ENCODE assay signal across 16 mouse cellular contexts in genomic region chr7:99661571-99662230, GRCm38 (mm10). TPM values are rescaled to one million over a fixed set of nuclear protein-coding genes. Genes with fewer than 3 reads are reported as not detected.
DNase-seq lines count a peak whose midpoint lies in the region; ATAC-seq and TF ChIP-seq lines count a peak whose summit lies in the region.
"Had no signal": no experiment of that assay in that cellular context is flagged by ENCODE, and none has a peak within 500 bp of the region (broad histone marks: within the 10 kb centered on the region; RNA-seq: fewer than 3 reads in every experiment).

No protein-coding gene starts in this region.

- ATAC-seq in forebrain, embryonic 15.5 days (replicated peaks) = 0 out of 2 replicates have a peak, but pooled peaks have one; percentile 28
- no peak for ATAC-seq in forebrain, embryonic 16.5 days
- no peak for ATAC-seq in hindbrain, embryonic 11.5 days (ENCODE audit: low FRiP score)
- no peak for ATAC-seq in hindbrain, embryonic 16.5 days
- ATAC-seq in frontal cortex, adult (ENCODE audit: low TSS enrichment) = no peak
- ATAC-seq: activated CD4-positive, CD25-positive, alpha-beta regulatory T cell, adult 4 months; CD4-positive, CD25-positive, alpha-beta regulatory T cell, adult 4 months; inflammation-experienced regulatory T-cells, adult 6 months had no signal

- TF ChIP-seq POLR2A in MEL (IDR thresholded peaks at IDR 0.05; ENCODE audit: control insufficient read depth in 1 of 2, insufficient read depth in 1 of 2, low read depth in 1 of 2, low read length in 2 of 2, poor library complexity in 1 of 2) = no peak
- TF ChIP-seq POLR2A in brain, embryonic 14.5 days (IDR thresholded peaks at IDR 0.05; ENCODE audit: borderline replicate concordance, extremely low read depth, insufficient read depth, insufficient read length, poor library complexity, severe bottlenecking) = no peak

- H3K27ac ChIP-seq in forebrain, embryonic 15.5 days (replicated peaks) = no peak overlapping the region
- H3K27ac ChIP-seq in forebrain, embryonic 16.5 days (ENCODE audit: low read length) = no peak overlapping the region
- no peak overlapping the region for H3K27ac ChIP-seq in hindbrain, embryonic 11.5 days (ENCODE audit: low read depth, low read length)
- H3K27ac ChIP-seq in hindbrain, embryonic 16.5 days (ENCODE audit: low read depth, low read length) = no peak overlapping the region
- H3K27ac ChIP-seq in MEL (ENCODE audit: control insufficient read depth, low read depth, low read length) = no peak overlapping the region
- H3K27ac ChIP-seq: left cerebral cortex, adult 2 months had no signal

- no peak for TF ChIP-seq CTCF in MEL (IDR thresholded peaks at IDR 0.05 in 2 of 3, conservative IDR thresholded peaks at IDR 0.05 in 1 of 3; ENCODE audit: control insufficient read depth in 1 of 3, insufficient read depth in 1 of 3, low read depth in 2 of 3, low read length in 3 of 3, poor library complexity in 1 of 3, severe bottlenecking in 1 of 3)
- TF ChIP-seq CTCF in brain, embryonic 14.5 days (IDR thresholded peaks at IDR 0.05; ENCODE audit: borderline replicate concordance, extremely low read depth, insufficient read depth, insufficient read length) = no peak

- no peak overlapping the region for H3K4me2 ChIP-seq in forebrain, embryonic 15.5 days (replicated peaks)
- no peak overlapping the region for H3K4me2 ChIP-seq in forebrain, embryonic 16.5 days (ENCODE audit: low read length)
- no peak overlapping the region for H3K4me2 ChIP-seq in hindbrain, embryonic 11.5 days (replicated peaks; ENCODE audit: low read depth, low read length)
- no peak overlapping the region for H3K4me2 ChIP-seq in hindbrain, embryonic 16.5 days (ENCODE audit: low read length)

- 67% methylated on average over 14 of the region's 14 CpGs for WGBS in forebrain, embryonic 15.5 days
- 65% methylated on average over 14 of the region's 14 CpGs for WGBS in forebrain, embryonic 16.5 days
- WGBS in hindbrain, embryonic 11.5 days = 78% methylated on average over 14 of the region's 14 CpGs
- WGBS in hindbrain, embryonic 16.5 days = 61% methylated on average over 14 of the region's 14 CpGs

- no peaks in the 10 kb centered on the region for H3K27me3 ChIP-seq in forebrain, embryonic 15.5 days
- H3K27me3 ChIP-seq in forebrain, embryonic 16.5 days (replicated peaks; ENCODE audit: control insufficient read depth, insufficient read depth, low read length) = no peaks in the 10 kb centered on the region
- no peaks in the 10 kb centered on the region for H3K27me3 ChIP-seq in hindbrain, embryonic 11.5 days (ENCODE audit: control insufficient read depth, insufficient read depth, low read length)
- no peaks in the 10 kb centered on the region for H3K27me3 ChIP-seq in hindbrain, embryonic 16.5 days (replicated peaks; ENCODE audit: control insufficient read depth, insufficient read depth, low read length)
- H3K27me3 ChIP-seq in MEL (ENCODE audit: control insufficient read depth in 1 of 2, insufficient read depth in 2 of 2, low read length in 2 of 2) = peaks cover 0 to 4% of the 10 kb centered on the region in 2 experiments; a peak in 2 of 4 replicates

- peaks cover 6% of the 10 kb centered on the region; the same call in 1 of the 2 replicates for H3K4me1 ChIP-seq in forebrain, embryonic 15.5 days
- H3K4me1 ChIP-seq in forebrain, embryonic 16.5 days (replicated peaks; ENCODE audit: control insufficient read depth, insufficient read depth, low read length) = peaks cover 11% of the 10 kb centered on the region
- H3K4me1 ChIP-seq in hindbrain, embryonic 11.5 days (replicated peaks; ENCODE audit: control insufficient read depth, insufficient read depth, low read length) = no peaks in the 10 kb centered on the region
- H3K4me1 ChIP-seq in hindbrain, embryonic 16.5 days (ENCODE audit: control insufficient read depth, insufficient read depth, low read depth, low read length) = 0 out of 2 replicates have a peak, but pooled peaks cover 2% of the 10 kb centered on the region
- H3K4me1 ChIP-seq in MEL (ENCODE audit: control insufficient read depth in 1 of 2, insufficient read depth in 2 of 2, low read length in 2 of 2) = no peaks in the 10 kb centered on the region

- H3K4me3 ChIP-seq in forebrain, embryonic 15.5 days = no peak overlapping the region
- no peak overlapping the region for H3K4me3 ChIP-seq in forebrain, embryonic 16.5 days (replicated peaks; ENCODE audit: low read length)
- no peak overlapping the region for H3K4me3 ChIP-seq in hindbrain, embryonic 11.5 days (ENCODE audit: low read depth, low read length)
- no peak overlapping the region for H3K4me3 ChIP-seq in hindbrain, embryonic 16.5 days (ENCODE audit: low read length)
- H3K4me3 ChIP-seq in MEL (ENCODE audit: control insufficient read depth in 1 of 2, insufficient read depth in 1 of 2, low read depth in 2 of 2, low read length in 2 of 2) = no peak overlapping the region
- H3K4me3 ChIP-seq: left cerebral cortex, adult 2 months had no signal

- H3K9me3 ChIP-seq in forebrain, embryonic 15.5 days = no peaks in the 10 kb centered on the region
- no peaks in the 10 kb centered on the region for H3K9me3 ChIP-seq in forebrain, embryonic 16.5 days (ENCODE audit: control insufficient read depth, low read length)
- H3K9me3 ChIP-seq in hindbrain, embryonic 11.5 days (ENCODE audit: control insufficient read depth, low read length) = no peaks in the 10 kb centered on the region
- no peaks in the 10 kb centered on the region for H3K9me3 ChIP-seq in hindbrain, embryonic 16.5 days (ENCODE audit: control insufficient read depth, low read length)
- no peaks in the 10 kb centered on the region for H3K9me3 ChIP-seq in MEL (replicated peaks; ENCODE audit: insufficient read depth, low read length)

- no peak for TF ChIP-seq EP300 in MEL (IDR thresholded peaks at IDR 0.05; ENCODE audit: low read depth in 1 of 2, low read length in 2 of 2)

- H3K36me3 ChIP-seq in forebrain, embryonic 15.5 days = no peaks in the 10 kb centered on the region
- no peaks in the 10 kb centered on the region for H3K36me3 ChIP-seq in forebrain, embryonic 16.5 days (ENCODE audit: control insufficient read depth, insufficient read depth)
- H3K36me3 ChIP-seq in hindbrain, embryonic 11.5 days (ENCODE audit: control insufficient read depth, insufficient read depth, low read length) = no peaks in the 10 kb centered on the region
- no peaks in the 10 kb centered on the region for H3K36me3 ChIP-seq in hindbrain, embryonic 16.5 days (ENCODE audit: control insufficient read depth, insufficient read depth, low read length)
- H3K36me3 ChIP-seq in MEL (ENCODE audit: control insufficient read depth in 1 of 2, insufficient read depth in 2 of 2, low read length in 2 of 2) = no peaks in the 10 kb centered on the region

- H3K79me2 ChIP-seq in MEL (ENCODE audit: control insufficient read depth, insufficient read depth, low read length, poor library complexity) = no peaks in the 10 kb centered on the region

- no peak for DNase-seq in hindbrain, embryonic 11.5 days (ENCODE audit: low spot score)
- peak; percentile 41 for DNase-seq in MEL (ENCODE audit: low read depth, low spot score)
- DNase-seq in brain, embryonic 14.5 days (ENCODE audit: low read depth) = peak; percentile 81
- DNase-seq: cerebellum, postnatal 36 days; right cerebral cortex, adult 18-20 months; thymus, adult 2 months had no signal

- no peak for TF ChIP-seq RAD21 in MEL (IDR thresholded peaks at IDR 0.05; ENCODE audit: low read depth, low read length)

- H3K9ac ChIP-seq in forebrain, embryonic 15.5 days (replicated peaks) = no peak overlapping the region
- no peak overlapping the region for H3K9ac ChIP-seq in forebrain, embryonic 16.5 days (replicated peaks; ENCODE audit: low read depth, low read length)
- 0 out of 2 replicates have a peak overlapping the region, but pooled peaks have one; percentile 13 for H3K9ac ChIP-seq in hindbrain, embryonic 11.5 days (ENCODE audit: low read depth, low read length)
- no peak overlapping the region for H3K9ac ChIP-seq in hindbrain, embryonic 16.5 days (ENCODE audit: low read depth, low read length)
- H3K9ac ChIP-seq in MEL (ENCODE audit: control insufficient read depth, low read depth, low read length, poor library complexity, severe bottlenecking) = no peak overlapping the region

TF ChIP-seq in MEL, 35 proteins besides CTCF, POLR2A, EP300 and RAD21:
- TF ChIP-seq CHD2 (IDR thresholded peaks at IDR 0.05; ENCODE audit: low read length) = no peak
- TF ChIP-seq ZC3H11A (IDR thresholded peaks at IDR 0.05; ENCODE audit: low read depth, low read length) = no peak
- TF ChIP-seq ETS1 (IDR thresholded peaks at IDR 0.05; ENCODE audit: low read depth, low read length) = no peak
- no peak for TF ChIP-seq UBTF (IDR thresholded peaks at IDR 0.05; ENCODE audit: borderline replicate concordance, insufficient read depth, low read depth, low read length)

RNA-seq across cellular contexts. Expression of gene Tpbgl, which starts 34.8 kb away (rescaled TPM):
- polyA plus RNA-seq in forebrain, embryonic 15.5 days (2015; fragmentation: Nextera tagmentation; extraction: Ambion mirVana) = 0.49 and 0.50 TPM in 2 replicates
- polyA plus RNA-seq in forebrain, embryonic 16.5 days (2015; fragmentation: Nextera tagmentation; extraction: Ambion mirVana) = 0.67 and 0.76 TPM in 2 replicates
- 0.63 and 0.73 TPM in 2 replicates for polyA plus RNA-seq in hindbrain, embryonic 11.5 days (2014; fragmentation: Nextera tagmentation; extraction: Ambion mirVana)
- 2.2 and 2.7 TPM in 2 replicates for polyA plus RNA-seq in hindbrain, embryonic 16.5 days (2015; fragmentation: Nextera tagmentation; extraction: Ambion mirVana)
- not detected in 2 replicates for total RNA-seq in MEL (2012; rRNA removed)
- polyA plus RNA-seq in MEL (2012; ENCODE audit: insufficient read depth in 1 of 2, insufficient read length in 2 of 2, low read depth in 1 of 2, low replicate concordance in 2 of 2, missing spikeins in 1 of 2) = not detected
- polyA plus RNA-seq in brain, embryonic 14.5 days (2012; rRNA removed) = 0.83 and 1.7 TPM in 2 replicates
- total RNA-seq: granulocyte monocyte progenitor cell, adult 5-6 weeks had no signal

RNA-seq across cellular contexts. Expression of gene Slco2b1, which starts 49.4 kb away (rescaled TPM):
- polyA plus RNA-seq in forebrain, embryonic 15.5 days (2015; fragmentation: Nextera tagmentation; extraction: Ambion mirVana) = 4.5 and 4.9 TPM in 2 replicates
- polyA plus RNA-seq in forebrain, embryonic 16.5 days (2015; fragmentation: Nextera tagmentation; extraction: Ambion mirVana) = 5.0 and 6.4 TPM in 2 replicates
- 2.1 and 2.4 TPM in 2 replicates for polyA plus RNA-seq in hindbrain, embryonic 11.5 days (2014; fragmentation: Nextera tagmentation; extraction: Ambion mirVana)
- polyA plus RNA-seq in hindbrain, embryonic 16.5 days (2015; fragmentation: Nextera tagmentation; extraction: Ambion mirVana) = 6.7 and 7.5 TPM in 2 replicates
- not detected in 2 replicates for total RNA-seq in MEL (2012; rRNA removed)
- polyA plus RNA-seq in MEL (2012; ENCODE audit: insufficient read depth in 1 of 2, insufficient read length in 2 of 2, low read depth in 1 of 2, low replicate concordance in 2 of 2, missing spikeins in 1 of 2) = under 1 TPM in 1 of 2 experiments, not detected in 1; 0.06 TPM
- polyA plus RNA-seq in brain, embryonic 14.5 days (2012; rRNA removed) = 6.5 and 7.9 TPM in 2 replicates
- total RNA-seq: granulocyte monocyte progenitor cell, adult 5-6 weeks; megakaryocyte-erythroid progenitor cell, adult 5-6 weeks had no signal
- polyA plus RNA-seq: activated CD4-positive, CD25-positive, alpha-beta regulatory T cell, adult 4 months; inflammation-experienced regulatory T-cells, adult 6 months had no signal
